Mouse (Mus musculus): ENCODE results near the gene Adamtsl1. TPM values are rescaled to one million over a fixed set of nuclear protein-coding genes. Genes with fewer than 3 reads are reported as not detected.

Gene Adamtsl1
- total RNA-seq (2021) = 1 to 10 TPM; 4.5 to 5.5 TPM
- long read RNA-seq, experiment 1, partial matches to known transcripts = 0 of 1 reads
- long read RNA-seq, experiment 1, other reads (novel, unspliced or antisense) = 1 of 1 reads
- long read RNA-seq, experiment 2, full-length matches to known transcripts = 1 of 2 reads
- long read RNA-seq, experiment 2, partial matches to known transcripts = 0 of 2 reads
- long read RNA-seq, experiment 2, other reads (novel, unspliced or antisense) = 1 of 2 reads

- no peak for DNase-seq (ENCODE audit: low spot score in 2 of 2)
- intact Hi-C loops (cut with DNase I) = no loop called here
Observed at GRCm38 (mm10) chr4:85513792-85514191, at the start of gene Adamtsl1. TSS of gene Adamtsl1 (plus strand) at chr4:85514172.

DNA sequence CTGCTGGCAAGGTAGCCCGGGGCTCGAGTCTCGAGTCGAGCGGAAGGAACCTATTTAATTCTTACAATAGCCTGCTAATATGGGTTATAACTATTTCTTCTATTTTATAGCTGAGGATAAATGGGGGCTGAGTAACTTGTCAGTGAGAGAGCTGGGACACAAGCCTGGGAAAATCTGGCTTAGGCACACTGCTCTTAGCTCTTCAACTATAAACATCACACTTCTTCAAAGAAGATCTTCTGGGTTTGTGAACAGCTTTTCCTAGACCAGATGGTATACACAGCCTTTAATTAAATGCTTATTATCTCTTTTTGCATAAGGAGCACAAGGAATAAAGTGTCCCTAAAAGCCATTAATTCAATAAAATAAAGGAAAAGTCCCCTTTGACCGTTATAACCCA, 30.4 kb upstream of the Adamtsl1 start:
- intact Hi-C loops (cut with DNase I) = no loop called here
- DNase-seq (ENCODE audit: low spot score in 2 of 2) = peak in 1 of 2 experiments; percentile 7

GRCm38 (mm10) chr4:85486316-85486946, 27.5 kb upstream of the Adamtsl1 start:
- intact Hi-C loops (cut with DNase I) = no loop called here

DNA sequence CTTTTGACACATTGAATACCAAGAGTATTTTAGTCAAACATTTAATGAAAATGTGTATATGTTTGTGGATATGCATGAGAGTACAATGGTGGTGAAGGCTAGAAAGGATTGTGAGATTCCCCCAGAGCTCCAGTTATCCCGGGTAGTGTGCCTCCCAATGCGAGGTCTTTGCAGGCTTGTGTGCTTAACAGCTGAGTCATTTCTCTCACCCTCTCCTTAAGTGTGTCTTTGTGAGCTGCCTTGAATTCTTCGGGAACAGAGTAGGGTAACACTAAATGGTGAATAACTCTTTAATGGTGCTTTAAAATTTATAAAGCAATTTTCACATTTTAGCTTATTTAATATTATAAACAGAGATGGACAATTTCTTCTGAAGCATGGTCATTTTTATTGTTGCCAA, 8.3 kb upstream of the Adamtsl1 start:
- intact Hi-C loops (cut with DNase I) = no loop called here
- DNase-seq (ENCODE audit: low spot score in 2 of 2) = no peak

More at GRCm38 (mm10) chr4:85486316-85486946, 27.5 kb upstream of the Adamtsl1 start:
- DNase-seq (ENCODE audit: low spot score in 2 of 2) = peak; percentile 13 to 19

GRCm38 (mm10) chr4:85506976-85507375, 7.0 kb upstream of the Adamtsl1 start:
- intact Hi-C loops (cut with DNase I) = no loop called here
- DNase-seq (ENCODE audit: low spot score in 2 of 2) = no peak

DNA sequence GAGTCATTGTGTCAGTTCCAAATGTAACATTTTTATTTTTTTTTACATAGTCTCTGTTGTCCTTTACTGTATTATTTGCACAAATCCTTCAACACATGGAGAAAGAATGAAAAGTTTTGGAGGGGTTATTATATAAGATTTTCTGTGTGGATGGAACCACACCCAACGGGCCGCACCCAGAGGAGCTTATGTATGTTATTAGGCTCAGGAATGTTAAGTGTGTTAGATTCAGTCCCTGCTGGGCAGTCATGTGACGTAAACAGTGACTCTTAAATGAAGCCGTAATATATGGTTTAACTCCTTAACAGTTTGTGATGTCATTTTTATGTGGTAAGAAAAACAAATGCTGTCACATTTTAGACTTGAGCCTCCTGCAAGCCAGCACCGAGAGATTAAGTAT, 6.5 kb upstream of the Adamtsl1 start:
- no peak for DNase-seq (ENCODE audit: low spot score in 2 of 2)
- intact Hi-C loops (cut with DNase I) = no loop called here

GRCm38 (mm10) chr4:85513288-85513687, 684 bp upstream of the Adamtsl1 start:
- DNase-seq (ENCODE audit: low spot score in 2 of 2) = no peak
- intact Hi-C loops (cut with DNase I) = no loop called here

DNA sequence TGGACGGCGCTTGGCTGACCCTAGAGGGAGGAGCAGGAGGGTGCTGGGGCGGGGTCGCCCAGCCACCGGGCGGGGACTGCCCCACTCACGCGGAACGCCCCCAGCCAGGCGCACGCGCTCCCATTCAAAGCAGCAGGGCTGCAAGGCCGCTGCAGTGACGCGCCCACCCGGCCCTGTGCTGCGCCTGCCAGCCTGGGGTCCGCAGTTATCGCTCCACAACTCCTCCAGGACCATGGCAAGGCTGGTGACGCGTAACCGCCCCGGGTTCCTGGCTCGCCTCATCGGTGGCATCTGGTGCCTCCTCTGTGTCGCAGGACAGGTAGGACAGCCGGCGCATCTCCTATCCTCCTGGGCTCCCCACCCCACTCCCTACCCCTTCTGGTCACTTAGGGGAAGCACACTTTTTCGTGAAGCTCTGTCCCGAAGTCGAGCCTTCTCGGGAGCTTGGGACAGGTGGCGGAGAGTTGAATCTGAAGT, 271 bp downstream of the Adamtsl1 start:
- intact Hi-C loops (cut with DNase I) = no loop called here

GRCm38 (mm10) chr4:85526966-85527566, 13.1 kb downstream of the Adamtsl1 start:
- intact Hi-C loops (cut with DNase I) = no loop called here
- no peak for DNase-seq (ENCODE audit: low spot score in 2 of 2)

More for the DNA sequence above, 271 bp downstream of the Adamtsl1 start:
- DNase-seq (ENCODE audit: low spot score in 2 of 2) = peak; percentile 5 to 12

- DNase-seq (ENCODE audit: low spot score in 2 of 2) = no peak
- intact Hi-C loops (cut with DNase I) = no loop called here
Observed at GRCm38 (mm10) chr4:85529852-85530251, 15.9 kb downstream of the Adamtsl1 start.

DNA sequence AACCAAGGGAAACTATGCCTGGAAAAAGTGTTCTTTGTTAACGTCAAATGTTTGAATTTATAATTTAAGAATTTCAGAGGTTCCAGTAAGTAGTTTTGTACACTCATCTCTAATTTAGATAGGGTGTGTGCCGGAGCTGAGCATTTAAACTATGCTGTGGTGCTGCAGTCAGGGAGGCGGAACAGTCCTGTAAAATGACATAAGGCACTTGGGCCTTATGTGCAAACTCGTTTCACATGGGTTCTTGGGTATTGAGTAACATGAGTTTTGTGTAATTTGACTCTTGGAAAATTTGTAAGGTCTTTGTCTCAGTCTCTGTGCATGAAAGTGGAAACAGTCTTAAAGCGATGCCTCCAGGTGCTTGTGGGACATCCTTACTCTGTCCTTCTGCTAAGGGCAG, 25.7 kb downstream of the Adamtsl1 start:
- intact Hi-C loops (cut with DNase I) = no loop called here
- DNase-seq (ENCODE audit: low spot score in 2 of 2) = no peak

- intact Hi-C loops (cut with DNase I) = no loop called here
- no peak for DNase-seq (ENCODE audit: low spot score in 2 of 2)
Observed at GRCm38 (mm10) chr4:85543221-85543620, 29.2 kb downstream of the Adamtsl1 start.

DNA sequence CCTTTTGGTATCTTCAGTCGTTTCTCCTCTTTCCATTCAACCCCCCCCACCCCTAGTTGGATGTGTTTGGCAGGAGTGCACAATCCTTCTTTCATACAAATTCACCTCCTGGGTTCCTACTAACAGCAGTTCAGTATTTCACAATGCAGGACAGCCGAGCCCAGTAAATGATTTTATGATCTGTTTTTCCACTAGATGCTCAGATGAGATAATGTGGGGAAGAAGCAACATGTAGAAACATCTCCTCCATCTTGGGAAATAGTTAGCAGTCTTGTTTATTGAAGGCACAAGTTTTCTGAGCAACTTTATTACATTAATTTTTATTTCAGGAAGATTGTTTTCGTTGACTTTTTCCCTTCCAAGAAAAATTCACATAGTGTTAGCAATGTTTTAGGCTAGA, 40.7 kb downstream of the Adamtsl1 start:
- intact Hi-C loops (cut with DNase I) = no loop called here
- no peak for DNase-seq (ENCODE audit: low spot score in 2 of 2)

GRCm38 (mm10) chr4:85559753-85560152, 45.8 kb downstream of the Adamtsl1 start:
- no peak for DNase-seq (ENCODE audit: low spot score in 2 of 2)
- intact Hi-C loops (cut with DNase I) = no loop called here

GRCm38 (mm10) chr4:85585426-85585825, 71.5 kb downstream of the Adamtsl1 start:
- DNase-seq (ENCODE audit: low spot score in 2 of 2) = no peak

DNA sequence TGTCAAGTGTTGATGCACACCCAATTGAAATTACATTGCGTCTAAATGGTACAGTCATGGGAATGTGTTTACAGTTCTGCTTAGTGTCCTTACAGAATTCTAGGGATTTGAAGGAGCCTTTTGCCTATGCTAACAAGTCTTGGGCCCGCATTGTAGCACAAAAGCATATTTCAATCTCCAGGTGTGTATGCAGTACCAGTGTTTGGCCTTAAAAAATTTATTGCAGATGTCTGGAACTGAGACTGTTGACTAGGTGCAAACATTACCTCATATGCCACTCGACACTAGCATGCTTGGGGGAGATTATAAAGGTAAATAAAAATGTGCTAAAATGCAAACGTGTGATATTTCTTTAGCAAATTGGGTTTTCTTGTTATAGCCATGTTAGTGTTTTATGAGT, 75.0 kb downstream of the Adamtsl1 start:
- no peak for DNase-seq (ENCODE audit: low spot score in 2 of 2)
- intact Hi-C loops (cut with DNase I) = no loop called here

More at GRCm38 (mm10) chr4:85585426-85585825, 71.5 kb downstream of the Adamtsl1 start:
- intact Hi-C loops (cut with DNase I) = no loop called here

DNA sequence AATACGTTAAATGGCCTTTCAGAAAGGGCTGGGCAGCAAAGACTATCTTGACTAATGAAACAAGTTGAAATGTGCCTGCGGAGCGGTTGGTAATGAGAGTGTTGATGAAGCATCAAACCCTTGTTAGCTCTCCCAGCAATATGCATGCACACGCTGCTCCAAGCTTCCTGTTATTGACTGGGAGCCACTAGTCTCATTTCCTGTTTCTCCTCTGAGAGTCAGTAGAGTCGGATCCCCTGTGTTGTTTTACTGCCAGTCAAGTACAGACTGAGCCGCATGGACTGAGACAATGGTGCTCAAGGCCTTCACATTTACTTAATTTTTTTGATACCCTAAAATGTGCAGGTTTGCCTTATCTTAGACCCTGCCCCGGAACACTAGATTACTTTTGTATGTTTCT, 77.1 kb downstream of the Adamtsl1 start:
- intact Hi-C loops (cut with DNase I) = no loop called here
- no peak for DNase-seq (ENCODE audit: low spot score in 2 of 2)

DNA sequence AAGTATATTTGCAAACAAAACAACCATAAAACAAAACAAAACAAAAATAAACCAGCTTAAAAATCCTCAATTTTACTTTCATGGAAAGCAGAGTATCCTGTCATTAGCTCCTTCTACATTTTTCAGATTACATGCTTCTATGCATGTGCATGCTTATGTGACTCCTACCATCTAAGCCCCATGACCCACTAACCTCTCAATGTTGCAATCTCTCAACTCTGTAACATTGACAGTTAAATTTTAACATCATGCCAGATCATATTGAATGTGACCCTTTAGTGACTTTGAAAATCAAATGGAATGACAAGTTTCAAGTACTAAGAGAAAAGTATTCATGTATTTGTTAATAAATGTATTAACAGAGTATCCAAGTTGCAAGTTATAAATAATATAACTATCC, 80.2 kb downstream of the Adamtsl1 start:
- DNase-seq (ENCODE audit: low spot score in 2 of 2) = no peak
- intact Hi-C loops (cut with DNase I) = no loop called here

DNA sequence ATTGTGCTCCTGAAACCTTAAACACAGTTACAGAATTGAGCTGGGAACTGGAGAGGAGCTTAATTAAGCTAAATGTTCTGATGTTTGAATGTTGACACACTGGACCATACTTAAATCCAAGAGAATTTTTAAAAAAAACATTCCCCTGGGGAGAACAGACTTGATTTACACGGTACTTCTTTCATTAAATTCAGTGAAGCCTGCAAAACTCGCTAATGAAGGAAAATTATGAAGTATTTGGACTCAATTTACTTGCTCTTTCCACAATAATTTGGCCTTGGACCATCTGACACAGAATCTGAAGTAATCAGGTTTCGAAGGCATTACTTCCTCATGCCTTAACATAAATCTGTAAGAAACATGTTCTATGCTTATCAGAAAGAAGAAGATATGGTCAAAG, 99.4 kb downstream of the Adamtsl1 start:
- DNase-seq (ENCODE audit: low spot score in 2 of 2) = no peak

DNA sequence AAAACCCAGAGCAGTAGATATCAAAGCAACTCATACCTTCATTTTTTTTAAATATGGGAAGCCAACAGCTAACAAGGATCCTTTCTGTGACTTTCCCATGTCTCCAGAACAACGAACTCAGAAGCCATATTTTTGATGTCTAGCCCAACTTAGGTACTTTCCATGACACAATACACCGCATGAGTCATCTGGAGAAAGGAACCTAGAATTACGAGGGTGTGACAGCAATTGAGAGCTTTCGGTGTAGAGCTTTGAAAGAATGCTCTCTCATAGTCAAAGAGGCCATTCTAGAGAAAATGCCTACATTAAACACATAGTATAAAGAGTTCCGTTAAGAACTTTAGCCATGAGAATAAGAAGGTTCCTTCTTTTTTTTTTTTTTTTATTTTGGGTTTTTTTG, 104.8 kb downstream of the Adamtsl1 start:
- intact Hi-C loops (cut with DNase I) = no loop called here
- DNase-seq (ENCODE audit: low spot score in 2 of 2) = no peak

More for the DNA sequence above, 99.4 kb downstream of the Adamtsl1 start:
- intact Hi-C loops (cut with DNase I) = no loop called here

- intact Hi-C loops (cut with DNase I) = no loop called here
- DNase-seq (ENCODE audit: low spot score in 2 of 2) = no peak
Observed at GRCm38 (mm10) chr4:85619261-85619660, 105.3 kb downstream of the Adamtsl1 start.

Data from left cerebral cortex, postnatal 14 days (tissue).